Mouse (Mus musculus): Measurements from ENCODE around the gene Tmem38b.

DNA sequence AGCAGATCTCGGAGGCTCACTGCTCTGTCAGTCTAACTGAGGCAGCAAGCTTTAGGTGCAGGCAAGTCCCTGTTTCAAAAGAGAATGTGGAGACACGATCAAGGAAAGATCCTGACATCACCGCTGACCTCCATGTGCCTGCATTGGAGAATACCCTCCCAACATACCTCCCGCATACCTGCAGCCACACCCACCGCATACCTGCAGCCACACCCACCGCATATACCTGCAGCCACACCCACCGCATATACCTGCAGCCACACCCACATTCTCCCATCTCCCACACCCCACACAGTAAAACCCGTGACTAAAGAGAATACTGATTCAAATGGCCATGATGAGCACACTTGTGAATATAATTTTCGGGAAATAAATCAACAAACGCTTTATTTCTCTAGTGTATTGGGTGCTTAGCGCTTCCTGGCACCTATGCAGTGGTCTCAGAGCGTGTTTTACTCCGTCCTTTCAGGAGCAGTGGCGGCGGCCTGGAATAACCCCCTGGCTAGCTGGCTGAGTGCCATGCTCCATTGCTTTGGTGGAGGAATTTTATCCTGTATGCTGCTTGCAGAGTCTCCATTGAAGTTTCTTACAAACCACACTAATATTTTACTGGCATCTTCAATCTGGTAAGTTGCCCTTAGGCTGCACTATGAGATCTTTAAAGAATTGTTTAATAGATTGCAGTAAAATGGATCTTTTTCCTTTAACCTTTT lies 14.5 kb downstream of the Tmem38b start:
- TF ChIP-seq CTCF (IDR thresholded peaks at IDR 0.05; ENCODE audit: low read depth) (no peak), EP300 (IDR thresholded peaks at IDR 0.05; ENCODE audit: low read depth) (no peak)
